Mouse (Mus musculus): ENCODE results near the gene Gm20736.
"Not testable (repeated sequence)": the region's sequence is repeated elsewhere in the genome, so short reads cannot be mapped to it uniquely, and the experiment has no call there.

The Gm20736 gene

DNA sequence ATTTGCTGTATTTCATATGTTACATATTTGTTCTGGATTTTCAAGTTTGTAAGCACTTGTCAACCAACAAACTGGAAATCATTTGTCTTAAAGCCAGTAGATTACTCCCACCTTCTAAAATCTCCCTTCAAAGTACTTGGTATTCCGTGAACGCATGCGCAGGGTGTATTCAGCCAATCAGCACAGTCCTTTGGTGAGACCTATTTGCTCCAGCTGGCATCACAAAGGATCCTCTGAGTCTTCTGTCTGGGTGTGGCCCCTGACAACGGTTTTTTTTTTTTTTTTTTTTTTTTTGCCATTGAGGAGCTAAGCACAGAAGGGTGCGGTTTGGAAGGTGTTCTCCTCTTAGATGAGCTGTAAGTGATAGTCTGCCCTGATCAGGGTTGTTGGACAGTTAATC is at the start of gene Gm20736:
Gene Gm20736 (plus strand): TSS at position 301 of the 400 bp plus-strand sequence.
- not testable (repeated sequence) for DNase-seq (ENCODE audit: low spot score)
